Mouse (Mus musculus): ENCODE measurements around the gene Kmt2c.

GRCm38 (mm10) chr5:25252825-25253544, 245.6 kb downstream of the Kmt2c start:
- TF ChIP-seq CTCF (IDR thresholded peaks at IDR 0.05; ENCODE audit: extremely low read depth, insufficient read depth, low read length) (no peak), POLR2A (IDR thresholded peaks at IDR 0.05; ENCODE audit: extremely low read depth, insufficient read depth, low read length) (no peak)

Measured in cortical plate, adult 2 months (tissue).